Mouse (Mus musculus) right cerebral cortex, adult 18-20 months (tissue): Measurements from ENCODE around the gene Slc37a3.
"Not testable (repeated sequence)": the region's sequence is repeated elsewhere in the genome, so short reads cannot be mapped to it uniquely, and the experiment has no call there.

Source experiments
- DNase-seq: peaks from one replicate; pipeline ENCODE4 v3.0.0; 2022; ENCODE audit warnings: mixed read lengths

Slc37a3 gene

DNA sequence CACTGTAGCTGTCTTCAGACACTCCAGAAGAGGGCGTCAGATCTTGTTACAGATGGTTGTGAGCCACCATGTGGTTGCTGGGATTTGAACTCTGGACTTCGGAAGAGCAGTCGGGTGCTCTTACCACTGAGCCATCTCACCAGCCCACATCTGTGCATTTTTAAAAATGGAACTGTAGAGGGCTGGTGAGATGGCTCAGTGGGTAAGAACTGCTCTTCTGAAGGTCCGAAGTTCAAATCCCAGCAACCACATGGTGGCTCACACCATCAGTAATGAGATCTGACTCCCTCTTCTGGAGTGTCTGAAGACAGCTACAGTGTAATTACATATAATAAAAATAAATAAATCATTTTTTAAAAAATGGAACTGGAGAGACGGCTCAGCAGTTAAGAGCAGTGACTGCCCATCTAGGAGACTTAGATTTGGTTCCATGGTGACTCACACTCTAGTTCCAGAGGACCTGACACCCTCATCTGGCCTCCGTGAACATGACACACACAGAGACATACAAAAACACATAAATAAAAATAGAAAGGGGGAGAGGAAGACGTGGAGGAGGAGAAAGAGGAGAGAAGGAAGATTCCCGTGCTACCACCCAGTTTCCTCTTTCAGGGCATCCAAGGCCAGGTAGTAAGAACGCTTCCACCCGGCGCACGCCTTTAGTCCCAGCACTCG, 823 bp upstream of the Slc37a3 start:
- DNase-seq = not testable (repeated sequence)

DNA sequence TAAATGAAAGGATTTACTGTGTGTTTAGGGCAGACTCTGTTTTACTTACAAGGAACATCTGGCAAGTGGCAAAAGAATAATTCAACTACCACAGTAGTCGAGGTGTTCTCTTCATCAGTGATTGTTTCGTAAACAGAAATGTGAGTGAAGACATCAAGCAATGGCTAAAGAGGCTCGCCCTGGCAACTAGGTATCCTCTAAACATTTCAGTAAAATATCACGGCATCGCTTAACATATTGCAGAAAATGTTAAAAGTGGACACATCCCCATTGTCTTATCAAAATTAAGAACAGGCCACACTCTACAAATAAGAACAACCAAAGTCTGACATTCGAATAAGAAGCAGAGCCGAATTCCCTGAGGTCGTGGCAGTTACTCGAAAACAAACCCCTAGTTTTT, 700 bp downstream of the Slc37a3 start:
- DNase-seq = no peak

DNA sequence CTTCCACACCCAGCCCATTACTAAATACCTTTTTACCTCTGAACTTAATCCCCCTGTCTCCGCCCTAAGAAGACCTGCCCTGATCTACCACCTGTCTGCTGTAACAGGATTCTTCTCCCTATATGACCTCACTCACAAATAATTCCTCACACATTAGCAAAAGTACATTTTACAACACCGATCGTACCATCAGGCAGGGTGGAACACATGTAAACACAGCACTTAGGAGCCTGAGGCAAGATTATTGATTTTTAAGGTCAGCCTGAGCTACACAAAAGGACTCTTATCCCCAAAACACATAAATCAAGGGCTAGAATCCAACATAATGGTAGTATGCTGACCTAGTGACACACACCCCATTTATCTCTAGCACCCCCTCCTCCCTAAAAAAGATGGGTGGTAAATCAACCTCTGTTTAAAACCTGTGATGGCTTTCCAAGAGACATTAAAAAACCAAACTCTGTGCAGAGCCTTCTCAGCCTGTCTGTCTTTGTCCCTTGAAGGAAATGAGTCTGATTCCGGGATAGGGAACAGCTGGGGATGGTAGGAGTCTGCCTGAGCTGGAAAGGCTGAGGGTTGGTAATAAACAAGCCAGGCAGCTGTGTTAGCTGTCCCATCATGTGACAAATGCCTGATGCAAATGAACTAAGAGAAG, 4.0 kb downstream of the Slc37a3 start:
- DNase-seq = no peak

DNA sequence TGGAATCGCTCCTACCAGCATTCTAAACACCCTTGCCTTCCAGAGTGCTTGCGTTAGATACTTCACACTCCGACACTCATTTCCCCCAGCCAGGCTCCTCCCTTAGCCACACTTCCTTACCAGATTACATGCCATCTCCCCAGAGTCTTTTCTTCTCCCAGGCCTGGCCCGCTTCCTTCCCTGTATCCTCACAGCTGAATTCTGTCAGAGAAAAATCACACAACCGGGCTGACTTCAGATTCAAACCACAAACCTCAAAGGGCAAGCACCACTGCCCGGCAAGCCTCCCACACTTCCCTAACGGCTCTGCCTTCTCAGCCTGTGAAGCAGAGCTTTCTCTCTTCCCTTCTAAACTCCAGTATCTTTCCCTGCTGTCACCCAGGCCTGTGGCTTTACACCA, 4.7 kb downstream of the Slc37a3 start:
- DNase-seq = no peak

DNA sequence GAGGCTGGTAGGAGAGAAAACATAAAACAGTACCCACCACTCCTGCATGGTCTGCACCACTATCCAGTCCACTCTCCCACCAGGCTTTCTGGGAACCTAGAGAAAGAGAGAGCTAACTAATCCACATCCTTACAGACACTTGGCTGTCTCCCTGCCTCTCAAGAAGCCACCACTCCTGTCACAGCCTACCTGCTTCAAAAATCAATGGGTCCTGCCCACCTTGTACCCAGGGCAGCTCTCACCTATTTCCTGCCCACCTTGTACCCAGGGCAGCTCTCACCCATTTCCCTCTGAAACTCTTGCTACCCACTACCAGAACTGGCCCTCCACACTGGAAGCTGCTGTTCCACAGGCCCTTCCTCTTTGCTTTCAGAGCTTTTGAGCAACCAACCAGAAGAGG, 5.4 kb downstream of the Slc37a3 start:
- no peak for DNase-seq

DNA sequence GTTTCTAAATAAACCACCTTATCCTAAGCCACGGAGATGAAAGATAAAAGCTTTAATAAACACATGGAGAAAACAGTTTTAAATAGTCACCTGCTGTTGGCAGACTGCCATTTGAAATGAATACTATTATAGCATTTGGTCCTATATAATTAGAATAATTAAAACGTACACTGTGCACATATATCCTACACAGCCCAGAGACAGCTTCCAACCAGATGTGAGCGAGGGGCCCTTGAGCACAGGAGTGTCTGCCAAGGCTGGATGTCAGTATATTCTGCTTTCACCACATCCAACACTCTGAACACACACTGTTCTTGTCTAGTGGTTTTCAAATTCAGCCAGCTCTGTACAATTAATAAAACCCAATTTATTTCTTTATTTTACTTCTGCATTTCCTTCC, 7.8 kb downstream of the Slc37a3 start:
- no peak for DNase-seq

DNA sequence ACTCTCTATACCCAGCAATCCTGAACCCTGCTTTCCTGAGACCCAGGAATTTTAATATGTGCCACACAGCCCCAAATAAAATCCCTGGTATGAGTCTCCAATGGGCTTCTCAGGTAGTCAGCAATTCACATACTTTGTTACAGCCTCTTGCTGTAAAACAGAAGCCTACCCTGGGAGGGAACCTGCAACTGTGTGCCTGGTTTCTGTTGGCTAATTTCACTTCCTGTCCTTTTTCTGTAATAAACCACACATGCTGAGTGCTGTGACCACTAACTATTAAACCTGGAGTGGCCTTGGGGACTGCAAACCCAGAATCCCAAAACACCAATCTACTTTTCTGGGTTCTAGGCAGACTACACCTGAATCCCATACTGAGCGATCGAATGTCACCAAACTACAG, 14.8 kb downstream of the Slc37a3 start:
- no peak for DNase-seq

DNA sequence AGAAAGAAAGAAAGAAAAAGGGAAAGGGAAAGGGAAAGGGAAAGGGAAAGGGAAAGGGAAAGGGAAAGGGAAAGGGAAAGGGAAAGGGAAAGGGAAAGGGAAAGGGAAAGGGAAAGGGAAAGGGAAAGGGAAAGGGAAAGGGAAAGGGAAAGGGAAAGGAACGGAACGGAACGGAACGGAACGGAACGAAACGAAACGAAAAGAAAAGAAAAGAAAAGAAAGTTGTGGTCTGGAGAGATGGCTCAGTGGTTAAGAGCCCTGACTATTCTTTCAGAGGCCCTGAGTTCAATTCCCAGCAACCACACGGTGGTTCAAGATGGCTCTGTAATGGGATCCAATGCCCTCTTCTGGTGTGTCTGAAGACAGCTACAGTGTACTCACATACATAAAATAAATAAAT, 18.3 kb downstream of the Slc37a3 start:
- DNase-seq = not testable (repeated sequence)

DNA sequence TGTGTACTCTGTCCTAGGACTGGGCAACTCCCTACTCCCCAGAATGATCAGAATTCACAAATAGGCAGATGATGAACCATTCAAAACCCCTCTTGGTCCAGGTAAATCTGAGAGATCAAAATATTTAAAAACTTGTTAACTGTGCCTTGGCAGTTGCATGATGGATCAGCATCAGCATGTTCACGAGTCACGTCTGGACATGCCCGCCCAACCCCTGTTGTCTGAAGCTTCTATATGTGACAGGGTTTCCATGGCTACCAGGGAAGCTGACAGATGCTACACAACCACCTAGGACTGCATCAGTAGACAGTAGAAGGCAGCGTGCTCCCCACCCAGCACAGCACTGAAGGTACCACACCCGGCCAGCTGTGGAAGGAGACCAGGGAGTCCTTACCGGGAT, 28.5 kb downstream of the Slc37a3 start:
- no peak for DNase-seq

DNA sequence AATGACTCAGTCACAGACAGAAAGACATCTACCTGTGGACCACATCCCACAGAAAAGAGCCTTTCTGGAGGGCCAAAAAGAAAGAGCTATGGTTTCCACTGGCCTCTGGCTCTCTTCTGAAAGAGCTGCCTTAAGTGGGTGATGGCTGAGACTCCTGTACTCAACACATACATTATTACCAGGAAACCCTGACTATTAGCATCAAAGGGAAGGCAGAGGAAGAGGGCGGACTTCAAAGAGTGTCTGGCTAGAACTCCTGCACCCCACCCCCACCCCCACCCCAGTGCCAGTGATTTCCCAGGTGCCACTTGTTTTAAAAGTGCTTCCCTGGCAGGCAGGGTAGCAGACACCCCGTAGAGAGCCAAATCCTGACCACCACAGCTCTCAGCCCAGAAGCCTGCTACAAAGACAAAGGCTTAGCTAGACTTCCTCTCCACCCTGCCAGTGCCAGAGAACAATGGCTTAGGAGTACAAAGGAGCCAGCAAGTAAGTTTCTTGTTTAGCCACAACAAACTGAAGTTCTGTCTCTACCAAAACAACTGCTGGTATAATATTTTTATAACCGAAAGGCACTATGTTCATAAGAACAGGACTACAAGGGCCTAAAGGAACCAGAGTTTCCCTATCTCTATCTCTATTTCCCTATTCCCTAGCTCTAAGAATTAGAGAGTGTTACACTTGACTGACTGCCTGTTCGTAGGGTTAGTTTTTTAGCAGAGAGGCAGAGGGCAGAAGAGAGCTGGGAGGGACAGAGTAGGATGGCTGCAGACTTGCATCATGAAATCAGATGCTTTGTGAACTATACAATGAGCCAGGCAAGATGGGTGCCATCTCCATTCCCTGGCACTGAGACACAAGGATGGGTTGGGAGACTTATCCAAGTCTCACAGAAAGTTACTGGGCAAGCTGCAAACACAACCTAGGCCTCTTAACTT, 29.3 kb downstream of the Slc37a3 start:
- no peak for DNase-seq

DNA sequence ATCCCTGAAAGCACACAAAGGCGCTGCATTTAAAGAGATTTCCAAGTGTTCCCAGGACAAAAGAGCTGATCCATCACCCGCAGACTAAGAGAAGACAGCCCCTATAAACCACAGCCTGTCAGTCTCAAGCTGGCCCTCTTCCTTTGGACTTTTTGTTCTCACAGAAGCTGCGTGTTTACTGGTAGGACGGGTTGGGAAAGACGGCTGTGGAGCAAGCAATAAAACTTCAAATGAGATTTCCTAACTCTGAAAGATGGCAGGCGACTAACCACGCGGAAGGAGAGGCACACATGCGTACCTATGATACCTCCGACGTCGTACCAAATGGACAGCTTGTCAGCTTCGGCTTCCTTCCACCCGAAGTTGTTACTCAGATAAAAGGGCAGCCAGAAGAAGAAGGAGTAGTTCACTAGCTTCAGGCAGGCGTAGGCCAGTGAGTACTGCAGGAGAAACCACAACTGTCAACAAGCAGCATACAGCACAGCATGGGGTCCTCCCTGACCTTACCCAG, 30.4 kb downstream of the Slc37a3 start:
- no peak for DNase-seq

DNA sequence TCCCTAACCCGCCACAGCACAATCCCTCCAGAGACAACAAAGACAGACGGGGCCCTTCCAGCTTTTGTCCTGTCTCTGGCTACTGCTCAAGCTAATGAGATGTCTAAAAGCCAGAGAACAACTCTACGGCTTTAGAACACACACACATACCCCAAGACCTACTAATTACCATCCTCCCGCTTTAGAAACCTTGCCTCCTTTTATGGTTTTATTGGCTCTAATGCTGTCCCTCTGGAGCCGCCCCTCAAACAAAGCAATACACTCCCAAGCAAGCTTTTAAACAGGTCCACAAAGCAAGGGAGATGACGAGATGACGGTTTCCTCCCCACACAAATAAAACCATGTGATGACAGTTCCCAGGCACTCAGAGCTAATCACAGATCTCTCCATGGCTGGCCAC, 32.0 kb downstream of the Slc37a3 start:
- no peak for DNase-seq

DNA sequence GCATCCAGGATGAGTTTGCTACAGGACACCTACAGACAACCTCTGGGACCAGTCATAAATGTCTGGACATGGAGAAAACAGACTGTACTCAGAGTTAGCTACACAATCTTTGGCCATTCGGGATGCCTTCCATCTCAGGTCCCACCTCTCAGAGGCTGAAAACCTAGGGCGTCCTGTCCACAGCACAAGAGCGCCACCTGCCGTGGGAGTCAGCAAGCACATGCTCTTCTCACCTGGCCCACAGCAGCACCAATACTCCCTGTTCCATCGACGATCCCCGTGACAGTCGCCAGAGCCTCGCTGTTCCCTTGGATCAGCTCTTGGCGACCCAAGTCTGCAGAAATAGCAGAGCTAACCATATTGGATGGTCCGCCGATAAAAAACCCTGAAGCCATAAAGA, 33.5 kb downstream of the Slc37a3 start:
- peak; percentile 80 for DNase-seq

DNA sequence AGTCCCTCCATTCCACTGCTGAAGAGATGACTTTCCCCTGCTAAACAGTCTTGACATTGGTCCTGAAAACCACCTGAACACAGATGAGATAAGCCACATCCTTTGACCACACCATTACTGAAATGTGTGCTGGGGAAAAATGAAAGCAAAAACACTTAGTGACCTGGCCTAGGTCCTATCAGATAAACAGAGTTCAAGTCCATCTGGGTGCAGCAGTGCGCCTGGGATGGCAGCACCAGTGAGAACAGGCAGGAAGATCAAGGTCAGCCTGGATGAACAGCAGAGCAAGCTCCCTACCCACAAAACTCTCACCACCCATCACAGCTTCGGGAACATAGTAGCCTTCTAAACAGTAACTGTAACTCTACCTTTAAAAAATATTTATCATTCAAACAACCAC, 35.7 kb downstream of the Slc37a3 start:
- DNase-seq = no peak

DNA sequence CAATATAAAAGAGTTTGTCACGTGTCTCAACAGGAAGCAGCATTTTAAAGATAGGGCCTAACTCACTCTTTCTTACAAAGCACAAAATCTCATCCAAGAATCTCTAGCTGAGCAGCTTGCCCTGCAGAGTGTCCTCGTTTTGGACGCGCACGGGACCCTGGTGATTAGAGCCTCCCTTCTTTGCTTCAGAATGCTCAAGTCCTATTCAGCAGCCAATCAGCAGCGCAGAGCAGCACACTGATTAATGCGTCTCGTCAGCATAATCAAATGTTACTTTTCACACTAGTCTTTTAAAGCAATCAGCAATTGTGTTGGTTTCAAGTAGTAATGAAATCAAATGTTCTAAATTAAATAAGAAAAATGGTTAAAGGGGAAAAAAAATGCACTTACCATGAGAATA, 39.1 kb downstream of the Slc37a3 start:
- no peak for DNase-seq

DNA sequence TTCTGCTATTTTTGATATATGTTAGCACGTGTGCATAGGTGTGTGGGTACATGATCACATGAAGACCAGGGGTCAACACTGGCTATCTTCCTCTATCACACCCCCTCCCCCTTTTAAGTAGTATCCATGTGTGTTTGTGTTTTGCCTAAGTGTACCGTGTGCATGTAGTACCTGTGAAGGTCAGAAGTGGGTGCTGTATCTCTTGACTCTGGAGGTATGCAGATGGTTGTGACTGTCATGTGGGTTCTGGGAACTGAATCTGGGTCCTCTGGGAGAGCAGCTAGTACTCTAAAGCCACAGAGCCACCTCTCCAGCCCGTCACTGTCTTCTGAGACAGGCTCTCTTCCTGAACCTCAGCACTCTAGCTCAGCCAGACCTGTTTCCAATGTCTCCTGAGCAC, 42.6 kb downstream of the Slc37a3 start:
- no peak for DNase-seq

DNA sequence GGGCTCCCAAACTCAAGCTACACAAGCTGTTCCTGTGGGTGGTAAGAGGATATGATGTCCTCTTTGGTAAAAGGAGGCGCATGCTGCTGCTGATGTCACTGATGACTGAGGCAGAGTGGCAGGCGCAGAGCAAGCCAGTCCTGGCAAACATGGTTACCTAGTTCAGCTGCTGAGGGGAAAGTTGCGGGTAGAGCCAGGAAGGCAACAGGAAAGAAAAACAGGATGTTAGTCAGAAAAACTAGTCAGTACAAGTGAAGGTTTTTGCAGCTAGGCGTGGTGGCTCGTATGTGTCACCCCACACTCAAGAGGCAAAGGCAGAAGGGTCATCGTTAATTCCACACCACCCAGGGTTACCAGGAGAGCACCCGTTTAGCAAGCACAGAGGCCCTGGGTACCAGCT, 43.3 kb downstream of the Slc37a3 start:
- DNase-seq = no peak

DNA sequence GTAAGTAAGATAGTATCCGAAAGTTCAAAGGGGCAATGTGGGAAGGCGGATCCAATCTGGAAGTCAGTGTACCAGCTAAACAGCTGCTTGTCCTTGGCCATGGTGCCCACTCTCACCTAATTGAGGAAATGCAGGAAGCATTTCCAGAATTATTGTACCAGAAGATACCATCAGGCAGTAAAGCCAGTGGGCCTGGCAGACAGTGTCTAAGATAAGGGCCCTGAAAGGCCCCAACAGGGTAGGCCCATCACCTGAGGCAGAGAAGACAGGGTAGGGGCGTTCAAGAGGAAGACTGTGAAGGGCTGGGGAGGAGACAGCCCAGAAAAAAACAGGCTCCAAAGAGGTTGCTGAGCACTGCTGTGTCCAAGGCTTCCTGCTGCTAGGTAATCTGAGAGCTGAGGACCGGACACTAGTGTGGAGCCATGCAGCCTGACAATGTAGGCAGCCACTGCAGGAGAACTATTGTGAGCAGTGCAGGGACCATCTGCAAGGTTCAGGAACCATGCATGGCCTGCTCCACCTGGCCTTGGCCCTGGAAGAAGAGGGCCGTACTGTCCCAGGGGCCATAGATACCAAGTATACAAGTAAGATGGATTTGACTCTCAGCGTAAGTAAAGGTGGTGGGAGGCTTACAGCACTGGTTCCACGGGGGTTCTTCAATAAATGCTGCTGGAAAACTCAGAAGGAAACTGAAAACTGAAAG, 45.3 kb downstream of the Slc37a3 start:
- no peak for DNase-seq

DNA sequence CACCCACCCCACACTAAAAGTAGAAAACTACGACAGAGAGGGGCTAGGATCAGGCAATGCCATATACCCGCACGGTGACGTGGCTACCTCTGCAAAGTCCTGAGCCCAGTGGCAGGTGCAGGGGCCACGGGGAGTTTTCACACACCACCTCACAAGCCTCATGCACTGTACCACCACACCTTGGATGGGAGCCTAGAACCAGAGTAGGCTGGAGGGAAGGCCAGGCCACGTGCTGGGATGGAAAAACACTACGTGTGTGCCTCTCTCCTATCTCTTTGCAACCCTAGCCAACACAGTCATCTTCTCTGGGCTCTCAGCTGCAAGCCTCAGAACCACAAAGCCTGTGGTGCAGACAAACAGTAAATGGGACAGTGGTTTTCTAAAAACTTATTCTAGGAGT, 46.5 kb downstream of the Slc37a3 start:
- DNase-seq = no peak

DNA sequence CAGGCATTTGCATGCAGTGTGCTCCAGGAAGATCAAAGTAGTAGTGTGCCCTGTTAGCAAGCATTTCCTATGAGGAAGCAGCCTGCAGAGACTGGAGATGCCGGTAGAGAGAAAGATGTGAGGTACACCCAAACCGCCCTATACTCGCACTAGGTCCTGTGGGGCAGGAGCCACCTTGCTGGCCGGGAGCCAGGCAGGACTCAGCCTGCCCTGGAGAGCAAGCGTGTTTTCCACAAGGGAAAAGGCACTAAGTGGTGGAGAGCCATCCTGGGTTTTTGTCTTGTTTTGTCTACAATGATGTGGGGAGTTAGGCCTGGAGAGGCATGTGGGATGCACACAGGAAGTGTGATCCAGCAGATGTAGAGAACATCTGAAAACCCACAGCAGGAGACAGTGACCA, 57.2 kb downstream of the Slc37a3 start:
- DNase-seq = no peak

DNA sequence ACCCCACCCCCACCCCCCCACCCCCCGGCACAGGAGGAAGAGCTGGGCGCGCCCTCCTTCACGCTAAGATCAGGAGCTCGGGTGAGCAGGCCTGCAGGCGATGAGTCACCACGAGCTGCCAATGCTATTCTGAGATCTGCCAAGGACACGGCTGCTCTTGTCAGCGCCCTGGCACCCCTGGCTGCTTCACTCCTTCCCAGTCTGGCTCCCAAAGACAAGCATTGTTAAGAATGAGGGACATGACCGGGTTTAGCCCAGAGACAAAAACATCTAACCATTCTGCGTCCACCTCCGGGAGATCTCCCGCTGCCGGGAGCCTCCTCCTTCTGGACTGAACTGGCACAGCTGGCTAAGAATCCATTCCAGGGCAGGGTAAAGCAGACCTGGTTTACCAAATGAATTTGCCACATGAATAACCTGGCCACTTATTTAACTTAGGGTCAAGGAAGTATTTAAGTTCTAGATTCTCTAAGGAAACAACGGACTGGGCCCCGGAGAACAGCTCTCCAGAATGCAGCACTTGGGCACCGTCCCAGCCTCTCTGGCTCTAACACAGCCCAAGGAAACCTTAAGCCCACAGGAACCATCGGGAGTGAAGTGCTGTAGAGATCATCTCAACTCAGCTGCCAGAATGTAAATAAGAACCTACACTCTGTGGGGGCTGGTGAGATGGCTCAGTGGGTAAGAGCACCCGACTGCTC, 58.3 kb downstream of the Slc37a3 start:
- DNase-seq = peak; percentile 85

DNA sequence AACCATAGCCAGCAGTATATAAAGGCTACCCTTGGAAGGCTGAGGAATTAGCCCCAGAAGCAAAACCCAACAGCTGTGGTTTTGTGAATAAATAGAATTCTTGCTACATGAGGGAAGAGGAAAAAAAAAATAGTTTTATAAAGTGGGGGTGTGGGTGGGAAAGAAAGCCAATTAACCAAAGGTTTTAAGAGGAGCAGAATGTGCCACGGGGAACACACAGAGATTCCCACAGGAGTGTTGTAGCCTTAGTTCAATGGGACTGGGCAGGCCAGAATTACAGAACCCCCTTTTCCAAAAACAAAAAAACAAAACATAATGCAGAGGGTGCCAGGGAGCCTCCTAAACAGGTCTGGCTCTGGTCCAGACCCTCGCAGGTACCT, 58.9 kb downstream of the Slc37a3 start:
- peak; percentile 35 for DNase-seq
